Mouse (Mus musculus) ZHBTc4 (cell line): Measurements from ENCODE around the gene Arl15.

Experiments
- DNase-seq: peaks from one replicate; pipeline ENCODE4 v3.0.0-alpha.2; 2011; ENCODE audit warnings: low read depth, low spot score

The Arl15 gene

GRCm38 (mm10) chr13:114052426-114053205 is 258.3 kb downstream of the Arl15 start:
- DNase-seq, result peak; percentile 49

- no peak for DNase-seq
Observed at GRCm38 (mm10) chr13:114053261-114053660, 259.0 kb downstream of the Arl15 start.

- no peak for DNase-seq
Observed at GRCm38 (mm10) chr13:114055686-114056085, 261.4 kb downstream of the Arl15 start.

GRCm38 (mm10) chr13:114060258-114060657 is 266.0 kb downstream of the Arl15 start:
- no peak for DNase-seq

GRCm38 (mm10) chr13:114061234-114061633 is 266.9 kb downstream of the Arl15 start:
- no peak for DNase-seq

GRCm38 (mm10) chr13:114064069-114064468 is 269.8 kb downstream of the Arl15 start:
- DNase-seq, result peak; percentile 47

GRCm38 (mm10) chr13:114065012-114065411 is 270.7 kb downstream of the Arl15 start:
- no peak for DNase-seq

- no peak for DNase-seq
Observed at GRCm38 (mm10) chr13:114068421-114068820, 274.1 kb downstream of the Arl15 start.

- no peak for DNase-seq
Observed at GRCm38 (mm10) chr13:114071439-114071838, 277.1 kb downstream of the Arl15 start.

GRCm38 (mm10) chr13:114074471-114074870 is 280.2 kb downstream of the Arl15 start:
- DNase-seq, result no peak

GRCm38 (mm10) chr13:114075724-114076384 is 281.5 kb downstream of the Arl15 start:
- peak; percentile 62 for DNase-seq

- no peak for DNase-seq
Observed at GRCm38 (mm10) chr13:114077181-114077580, 282.9 kb downstream of the Arl15 start.

- DNase-seq, result no peak
Observed at GRCm38 (mm10) chr13:114077584-114078270, 283.4 kb downstream of the Arl15 start.

GRCm38 (mm10) chr13:114078851-114079250 is 284.5 kb downstream of the Arl15 start:
- DNase-seq, result no peak

- no peak for DNase-seq
Observed at GRCm38 (mm10) chr13:114079751-114080150, 285.4 kb downstream of the Arl15 start.

GRCm38 (mm10) chr13:114080491-114080890 is 286.2 kb downstream of the Arl15 start:
- no peak for DNase-seq

GRCm38 (mm10) chr13:114083570-114084138 is 289.3 kb downstream of the Arl15 start:
- no peak for DNase-seq

GRCm38 (mm10) chr13:114085442-114085841 is 291.1 kb downstream of the Arl15 start:
- no peak for DNase-seq

- no peak for DNase-seq
Observed at GRCm38 (mm10) chr13:114086325-114086724, 292.0 kb downstream of the Arl15 start.

GRCm38 (mm10) chr13:114086801-114087200 is 292.5 kb downstream of the Arl15 start:
- no peak for DNase-seq

GRCm38 (mm10) chr13:114087696-114088465 is 293.6 kb downstream of the Arl15 start:
- peak; percentile 48 for DNase-seq
